Mouse (Mus musculus) megakaryocyte, embryonic 14.5 days (primary cell): ENCODE measurements around the gene Itgb2. TPM values are rescaled to one million over a fixed set of nuclear protein-coding genes. Genes with fewer than 3 reads are reported as not detected.

Source experiments
- H3K27me3 ChIP-seq: replicated peaks from 2 replicates; pipeline ENCODE3; 2012; ENCODE audit warnings: inconsistent platforms
- H3K36me3 ChIP-seq: replicated peaks from 2 replicates; pipeline ENCODE3; 2012; ENCODE audit warnings: low read length, inconsistent platforms, mixed read lengths
- H3K4me1 ChIP-seq: 2 replicates; pipeline ENCODE4 v1.6.1; 2012; ENCODE audit warnings: inconsistent platforms
- H3K4me3 ChIP-seq: replicated peaks from 2 replicates; pipeline ENCODE3; 2012; ENCODE audit warnings: moderate library complexity, mild to moderate bottlenecking, inconsistent platforms
- H3K9me3 ChIP-seq: 2 replicates; pipeline ENCODE4 v1.6.1; 2012; ENCODE audit warnings: inconsistent platforms
- FLI1 ChIP-seq: IDR thresholded peaks from 2 replicates; pipeline ENCODE4 v1.6.1; 2012; ENCODE audit warnings: low read length, inconsistent platforms, mixed read lengths
- GATA1 ChIP-seq: IDR thresholded peaks from 3 replicates; pipeline ENCODE4 v1.6.1; 2012; ENCODE audit warnings: mixed read lengths, low read length, inconsistent platforms, borderline replicate concordance
- polyA plus RNA-seq: library from polyadenylated mRNA; stranded (reverse); fragments of >175 nt; gene quantifications from 2 replicates; pipeline ENCODE4 v1.2.3, GENCODE M21; 2012; ENCODE audit warnings: low replicate concordance; ENCODE audit not compliant: insufficient read depth

The Itgb2 gene
- polyA plus RNA-seq, 1 experiment = 120 TPM

- Histone ChIP-seq H3K4me3 (peak overlapping the region; percentile 46), H3K4me1 (peaks cover 95% of the 10 kb centered on the region), H3K27me3 (no peaks in the 10 kb centered on the region), H3K36me3 (no peaks in the 10 kb centered on the region), H3K9me3 (no peaks in the 10 kb centered on the region)
- TF ChIP-seq GATA1 = no peak
- no peak for TF ChIP-seq FLI1
These were observed 3.6 kb upstream of the Itgb2 start for GRCm38 (mm10) chr10:77526488-77526887.

GRCm38 (mm10) chr10:77528634-77529033 is 1.4 kb upstream of the Itgb2 start:
- H3K4me1 ChIP-seq = peaks cover 95% of the 10 kb centered on the region
- peaks cover 16% of the 10 kb centered on the region for H3K36me3 ChIP-seq
- TF ChIP-seq FLI1 = no peak
- TF ChIP-seq GATA1 = no peak
- H3K9me3 ChIP-seq = no peaks in the 10 kb centered on the region
- H3K27me3 ChIP-seq = no peaks in the 10 kb centered on the region
- H3K4me3 ChIP-seq = no peak overlapping the region

- peaks cover 97% of the 10 kb centered on the region for H3K4me1 ChIP-seq
- peak overlapping the region; percentile 95 for H3K4me3 ChIP-seq
- TF ChIP-seq GATA1 = peak; percentile 35; the same call in 1 of the 3 replicates
- no peak for TF ChIP-seq FLI1
- no peaks in the 10 kb centered on the region for H3K27me3 ChIP-seq
- H3K9me3 ChIP-seq = no peaks in the 10 kb centered on the region
- peaks cover 38% of the 10 kb centered on the region for H3K36me3 ChIP-seq
These were observed 1.3 kb downstream of the Itgb2 start for GRCm38 (mm10) chr10:77531026-77532019.

GRCm38 (mm10) chr10:77532020-77532413 is 2.0 kb downstream of the Itgb2 start:
- H3K4me3 ChIP-seq = peak overlapping the region; percentile 95
- TF ChIP-seq FLI1 = no peak
- no peak for TF ChIP-seq GATA1
- H3K36me3 ChIP-seq = peaks cover 45% of the 10 kb centered on the region
- peaks cover 98% of the 10 kb centered on the region for H3K4me1 ChIP-seq
- H3K9me3 ChIP-seq = no peaks in the 10 kb centered on the region
- no peaks in the 10 kb centered on the region for H3K27me3 ChIP-seq

- Histone ChIP-seq H3K27me3 (no peaks in the 10 kb centered on the region), H3K4me1 (peaks cover 98% of the 10 kb centered on the region), H3K36me3 (peaks cover 87% of the 10 kb centered on the region), H3K9me3 (no peaks in the 10 kb centered on the region), H3K4me3 (peak overlapping the region; percentile 59)
- no peak for TF ChIP-seq GATA1
- no peak for TF ChIP-seq FLI1
These were observed 6.7 kb downstream of the Itgb2 start for GRCm38 (mm10) chr10:77536727-77537126.

- Histone ChIP-seq H3K4me3 (peak overlapping the region; percentile 38), H3K36me3 (peaks cover 90% of the 10 kb centered on the region), H3K4me1 (peaks cover 98% of the 10 kb centered on the region)
These were observed 7.5 kb downstream of the Itgb2 start for GRCm38 (mm10) chr10:77537215-77538209.

GRCm38 (mm10) chr10:77539320-77539945 is 9.4 kb downstream of the Itgb2 start:
- Histone ChIP-seq H3K9me3 (no peaks in the 10 kb centered on the region), H3K4me3 (no peak overlapping the region), H3K4me1 (peaks cover 98% of the 10 kb centered on the region), H3K27me3 (no peaks in the 10 kb centered on the region), H3K36me3 (peaks cover 89% of the 10 kb centered on the region)
- TF ChIP-seq GATA1 (no peak), FLI1 (no peak)

More at GRCm38 (mm10) chr10:77537215-77538209, 7.5 kb downstream of the Itgb2 start:
- no peaks in the 10 kb centered on the region for H3K9me3 ChIP-seq
- TF ChIP-seq FLI1 (no peak), GATA1 (no peak)
- no peaks in the 10 kb centered on the region for H3K27me3 ChIP-seq

- H3K27me3 ChIP-seq = no peaks in the 10 kb centered on the region
- peak overlapping the region; percentile 82 for H3K4me3 ChIP-seq
- H3K9me3 ChIP-seq = no peaks in the 10 kb centered on the region
- H3K36me3 ChIP-seq = peaks cover 92% of the 10 kb centered on the region
- TF ChIP-seq FLI1 (no peak), GATA1 (no peak)
- H3K4me1 ChIP-seq = peaks cover 98% of the 10 kb centered on the region
These were observed 10.6 kb downstream of the Itgb2 start for GRCm38 (mm10) chr10:77540576-77541102.

GRCm38 (mm10) chr10:77541864-77542666 is 12.0 kb downstream of the Itgb2 start:
- Histone ChIP-seq H3K36me3 (peaks cover 93% of the 10 kb centered on the region), H3K27me3 (no peaks in the 10 kb centered on the region), H3K4me3 (peak overlapping the region; percentile 57), H3K9me3 (no peaks in the 10 kb centered on the region), H3K4me1 (peaks cover 89% of the 10 kb centered on the region)
- no peak for TF ChIP-seq FLI1
- TF ChIP-seq GATA1 = no peak
